Mouse (Mus musculus) right cerebral cortex, adult 18-20 months (tissue): ENCODE measurements around the gene Lrrn2.
"Not testable (repeated sequence)": the region's sequence is repeated elsewhere in the genome, so short reads cannot be mapped to it uniquely, and the experiment has no call there.

ENCODE experiments used
- DNase-seq: peaks from one replicate; pipeline ENCODE4 v3.0.0; 2022; ENCODE audit warnings: mixed read lengths

Lrrn2 gene

GRCm38 (mm10) chr1:132932421-132932820, 52.3 kb downstream of the Lrrn2 start:
- no peak for DNase-seq

GRCm38 (mm10) chr1:132934856-132935255, 54.8 kb downstream of the Lrrn2 start:
- DNase-seq, result peak; percentile 84

- DNase-seq, result no peak
Observed at GRCm38 (mm10) chr1:132937296-132938030, 57.4 kb downstream of the Lrrn2 start.

GRCm38 (mm10) chr1:132938975-132939374, 58.9 kb downstream of the Lrrn2 start:
- DNase-seq, result no peak

GRCm38 (mm10) chr1:132945826-132946225, 65.8 kb downstream of the Lrrn2 start:
- DNase-seq, result no peak

GRCm38 (mm10) chr1:132947811-132948210, 67.7 kb downstream of the Lrrn2 start:
- DNase-seq, result no peak

GRCm38 (mm10) chr1:132956809-132957208, 76.7 kb downstream of the Lrrn2 start:
- DNase-seq, result no peak

GRCm38 (mm10) chr1:132961751-132962150, 81.7 kb downstream of the Lrrn2 start:
- DNase-seq, result no peak

GRCm38 (mm10) chr1:132964106-132964505, 84.0 kb downstream of the Lrrn2 start:
- no peak for DNase-seq

- no peak for DNase-seq
Observed at GRCm38 (mm10) chr1:132964691-132965090, 84.6 kb downstream of the Lrrn2 start.

- DNase-seq, result peak; percentile 23
Observed at GRCm38 (mm10) chr1:132968659-132969058, 88.6 kb downstream of the Lrrn2 start.

- DNase-seq, result no peak
Observed at GRCm38 (mm10) chr1:132977402-132977801, 97.3 kb downstream of the Lrrn2 start.

- DNase-seq, result no peak
Observed at GRCm38 (mm10) chr1:132981232-132981631, 101.2 kb downstream of the Lrrn2 start.

GRCm38 (mm10) chr1:132982728-132983127, 102.7 kb downstream of the Lrrn2 start:
- peak; percentile 71 for DNase-seq

GRCm38 (mm10) chr1:132988556-132989459, 108.7 kb downstream of the Lrrn2 start:
- DNase-seq, result not testable (repeated sequence)
